Mouse (Mus musculus) frontal cortex, postnatal 25 days (tissue): ENCODE results near the gene Usp7.
"Not testable (repeated sequence)": the region's sequence is repeated elsewhere in the genome, so short reads cannot be mapped to it uniquely, and the experiment has no call there.

Experiments used
- DNase-seq, 2 experiments: peaks; one replicate each; pipeline ENCODE4 v3.0.0; 2022; ENCODE audit warnings: low spot score in 2 of 2

The Usp7 gene

DNA sequence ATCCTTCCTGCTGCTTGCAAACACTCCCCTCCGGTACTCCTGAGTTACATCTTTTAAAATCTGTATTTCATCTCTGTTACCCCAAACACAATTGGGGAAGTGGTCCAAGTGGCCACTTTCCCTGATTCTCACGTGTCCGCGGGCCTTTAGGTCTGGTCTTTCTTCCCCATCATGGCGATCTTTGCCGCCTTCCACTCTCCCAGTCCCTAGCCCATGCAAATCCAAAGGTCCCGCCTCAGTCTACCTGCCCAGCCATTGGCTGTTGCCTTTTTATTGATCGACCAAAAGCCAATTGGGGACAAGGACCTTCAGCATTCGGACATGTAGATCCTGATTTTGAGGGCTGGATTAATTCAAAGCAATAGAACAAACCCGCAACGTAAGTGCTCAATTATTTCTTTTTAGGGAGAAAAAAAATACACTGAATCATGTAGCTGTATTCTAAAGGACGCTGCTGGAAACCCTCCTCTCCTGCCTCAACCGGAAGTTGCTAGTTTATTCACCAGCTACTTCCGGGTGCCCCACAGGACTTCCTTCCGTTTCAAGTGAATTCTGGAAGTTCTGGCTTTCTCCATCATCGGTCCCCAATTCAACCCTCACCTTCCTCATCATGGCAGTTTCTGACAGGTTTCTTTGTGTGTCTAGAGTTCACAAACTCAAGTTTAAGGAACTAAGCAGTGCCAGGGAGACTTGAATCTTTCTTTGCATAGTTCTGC lies 8.8 kb downstream of the Usp7 start:
- DNase-seq, result no peak

GRCm38 (mm10) chr16:8781660-8782059 lies 10.4 kb downstream of the Usp7 start:
- DNase-seq, result no peak

GRCm38 (mm10) chr16:8781191-8781590 lies 10.9 kb downstream of the Usp7 start:
- DNase-seq, result no peak

DNA sequence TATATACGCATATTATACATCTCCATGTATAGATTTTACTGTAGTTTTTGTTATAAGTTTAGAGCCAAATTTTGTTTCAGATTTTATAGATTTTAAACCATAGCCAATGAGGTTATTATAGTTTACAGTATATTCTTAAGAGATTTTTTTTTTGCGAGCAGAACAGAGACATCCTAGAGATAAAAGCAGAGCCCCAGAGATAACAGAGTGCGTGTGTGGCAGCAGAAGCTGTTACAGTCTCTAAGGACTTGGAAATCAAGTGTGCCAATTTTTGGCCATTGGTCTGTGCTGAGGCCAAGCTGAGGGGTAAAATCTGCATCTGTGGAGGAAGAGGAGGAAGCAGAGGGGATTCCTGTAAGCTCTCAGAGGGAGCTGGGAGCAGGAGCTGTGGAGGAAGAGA lies 11.9 kb downstream of the Usp7 start:
- DNase-seq, result no peak

- DNase-seq, result no peak
Observed at GRCm38 (mm10) chr16:8778697-8779096, 13.4 kb downstream of the Usp7 start.

GRCm38 (mm10) chr16:8777202-8777601 lies 14.9 kb downstream of the Usp7 start:
- no peak for DNase-seq

DNA sequence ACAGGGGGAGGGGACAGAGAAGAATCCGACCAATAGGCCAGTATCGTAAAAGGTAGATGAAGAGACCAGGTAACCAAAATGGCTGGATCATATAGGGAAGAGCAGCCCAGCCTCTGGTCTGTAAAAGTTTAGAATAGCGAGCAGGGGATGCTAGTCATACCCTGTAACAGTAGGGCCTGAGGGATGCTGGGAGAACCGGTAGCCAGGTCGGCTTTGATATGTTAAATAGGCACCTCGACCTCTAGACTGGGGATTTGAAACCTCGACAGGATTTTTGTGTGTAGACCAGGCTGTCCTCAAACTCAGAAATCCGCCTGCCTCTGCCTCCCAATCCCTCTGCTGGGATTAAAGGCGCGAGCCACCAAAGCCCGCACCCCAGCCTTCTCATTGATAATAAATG lies 15.5 kb downstream of the Usp7 start:
- no peak for DNase-seq

DNA sequence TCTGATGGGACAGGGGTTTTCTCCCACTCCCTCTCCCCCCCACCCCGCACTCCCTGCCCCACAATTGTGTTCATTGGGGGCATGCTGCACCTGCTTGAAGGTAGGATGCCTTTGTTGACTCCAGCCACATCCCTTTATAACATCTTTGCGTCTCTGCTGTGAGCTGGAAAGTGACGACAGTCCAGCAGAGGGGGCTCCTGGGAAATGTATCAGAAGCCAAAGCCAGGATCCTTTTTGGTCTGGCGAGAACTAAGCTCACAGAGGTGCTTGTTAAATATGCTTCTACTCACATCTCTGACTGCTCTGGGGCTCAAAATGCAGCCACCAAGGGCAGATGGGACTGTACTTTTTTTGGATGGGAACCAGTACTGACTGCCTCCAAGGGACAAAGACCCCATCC lies 21.0 kb downstream of the Usp7 start:
- no peak for DNase-seq

GRCm38 (mm10) chr16:8770342-8770741 lies 21.8 kb downstream of the Usp7 start:
- not testable (repeated sequence) for DNase-seq

DNA sequence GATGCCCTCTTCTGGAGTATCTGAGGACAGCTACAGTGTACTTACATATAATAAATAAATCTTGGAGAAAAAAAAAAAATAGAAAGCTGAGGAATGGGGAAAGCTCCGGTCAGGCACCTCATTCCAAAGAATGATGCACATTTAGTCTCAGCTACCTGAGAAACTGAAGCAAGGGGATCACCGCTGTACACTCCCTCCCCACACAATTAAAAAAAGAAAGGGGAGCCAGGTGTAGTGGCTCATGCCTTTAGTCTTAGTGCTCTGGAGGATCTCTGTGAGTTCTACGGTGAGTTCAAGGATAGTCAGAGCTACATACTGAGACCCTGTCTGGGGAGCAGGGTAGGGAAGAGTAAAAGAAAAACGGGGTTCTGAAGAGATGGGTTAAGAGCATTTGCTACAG lies 22.6 kb downstream of the Usp7 start:
- DNase-seq, result no peak

GRCm38 (mm10) chr16:8769065-8769464 lies 23.0 kb downstream of the Usp7 start:
- peak; percentile 28 to 36 for DNase-seq

DNA sequence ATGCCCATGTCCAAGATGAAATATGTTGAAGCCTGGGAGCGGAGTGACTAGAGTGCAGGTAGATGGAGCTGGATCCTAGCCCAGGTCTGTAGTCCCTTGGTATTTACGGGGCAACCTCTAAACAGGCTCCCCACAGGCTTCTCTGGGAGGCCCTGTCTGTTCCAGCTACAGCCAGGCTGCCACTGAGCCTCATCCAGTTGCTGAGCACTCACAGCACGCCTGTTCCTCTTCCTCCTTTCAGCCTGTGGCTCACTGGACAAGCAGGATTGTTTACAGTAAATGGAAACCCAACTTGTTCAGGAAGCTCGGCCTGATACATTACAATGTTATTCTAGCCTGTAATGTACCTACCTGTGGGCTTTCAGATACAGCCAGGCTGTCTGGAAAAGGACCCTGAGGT lies 23.5 kb downstream of the Usp7 start:
- DNase-seq, result no peak

GRCm38 (mm10) chr16:8768071-8768470 lies 24.0 kb downstream of the Usp7 start:
- DNase-seq, result no peak

- DNase-seq, result no peak
Observed at GRCm38 (mm10) chr16:8767133-8768052, 24.7 kb downstream of the Usp7 start.

DNA sequence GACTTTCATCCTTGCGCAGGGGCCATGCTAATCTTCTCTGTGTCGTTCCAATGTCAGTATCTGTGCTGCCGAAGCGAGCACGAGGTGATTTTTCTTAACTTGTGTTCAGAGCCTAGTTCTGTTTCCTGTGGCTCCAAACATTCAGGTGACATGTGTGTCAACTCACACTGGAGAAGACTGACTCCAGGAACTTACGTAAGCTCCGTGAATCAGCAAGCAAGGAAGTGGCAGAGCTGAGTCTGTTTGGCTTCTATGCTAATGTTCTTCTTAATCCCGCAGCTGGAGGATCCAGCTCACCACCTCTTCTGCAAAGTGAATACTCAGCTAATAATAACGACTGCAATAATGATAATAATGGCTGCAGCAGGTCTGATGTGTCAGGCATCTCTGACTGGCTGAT lies 25.9 kb downstream of the Usp7 start:
- no peak for DNase-seq

- no peak for DNase-seq
Observed at GRCm38 (mm10) chr16:8764124-8764907, 27.8 kb downstream of the Usp7 start.

DNA sequence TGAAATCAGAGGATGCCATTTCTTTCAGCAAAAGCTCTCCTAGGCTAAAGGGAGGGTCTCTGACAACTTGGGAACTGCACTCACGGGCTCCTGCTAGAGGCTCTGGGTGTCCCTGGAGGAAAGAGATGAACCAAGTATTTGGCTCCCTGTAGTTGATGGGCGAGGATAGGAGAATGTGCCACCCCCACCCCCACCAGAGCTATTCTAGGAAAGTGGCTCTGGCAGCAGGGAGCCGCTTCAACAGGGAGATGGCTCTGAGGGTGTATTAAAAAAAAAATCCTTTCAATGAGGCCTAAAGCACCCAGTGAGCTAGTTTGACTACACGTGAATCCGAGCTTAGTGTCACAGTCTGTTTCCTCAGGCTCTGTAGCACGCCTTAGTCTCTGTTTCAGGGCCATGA lies 29.1 kb downstream of the Usp7 start:
- peak in 1 of 2 experiments; percentile 21 for DNase-seq

DNA sequence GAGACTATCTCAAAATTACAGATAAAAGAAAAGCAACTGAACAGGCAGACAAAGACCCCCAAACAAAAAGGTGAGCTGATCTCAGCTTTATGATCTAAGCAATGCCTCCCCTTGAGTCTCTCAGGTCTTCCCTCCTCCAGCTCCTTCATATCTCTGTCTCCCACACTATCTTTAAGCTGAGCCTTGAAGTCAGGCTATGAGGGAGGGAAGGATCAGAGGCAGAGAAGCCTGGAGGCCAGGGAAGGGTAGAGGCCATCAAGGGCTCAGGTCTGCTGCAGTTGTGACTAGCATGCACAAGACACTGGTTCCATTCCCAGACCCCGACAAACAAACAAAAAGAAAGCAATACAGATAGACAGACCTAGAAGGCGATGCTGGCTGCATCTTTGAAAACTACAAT lies 30.2 kb downstream of the Usp7 start:
- DNase-seq, result no peak

DNA sequence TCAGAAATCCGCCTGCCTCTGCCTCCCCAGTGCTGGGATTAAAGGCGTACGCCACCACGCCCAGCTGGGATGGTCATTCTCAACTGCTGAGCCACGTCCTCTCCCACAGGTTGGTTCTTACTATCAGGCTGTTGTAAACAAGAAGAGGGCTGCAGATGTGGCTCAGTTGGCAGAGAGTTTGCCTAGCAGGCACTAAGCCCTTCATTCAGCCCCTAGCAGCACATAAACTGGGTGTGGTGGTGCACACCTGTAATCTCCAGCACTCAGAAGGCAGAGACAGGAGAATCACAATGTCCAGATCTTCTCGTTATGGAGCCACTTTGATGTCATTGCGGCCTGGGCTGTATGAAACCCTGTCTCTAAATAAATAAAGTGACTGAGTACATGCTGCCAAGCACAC lies 31.1 kb downstream of the Usp7 start:
- no peak for DNase-seq

- no peak for DNase-seq
Observed at GRCm38 (mm10) chr16:8758979-8759378, 33.1 kb downstream of the Usp7 start.

DNA sequence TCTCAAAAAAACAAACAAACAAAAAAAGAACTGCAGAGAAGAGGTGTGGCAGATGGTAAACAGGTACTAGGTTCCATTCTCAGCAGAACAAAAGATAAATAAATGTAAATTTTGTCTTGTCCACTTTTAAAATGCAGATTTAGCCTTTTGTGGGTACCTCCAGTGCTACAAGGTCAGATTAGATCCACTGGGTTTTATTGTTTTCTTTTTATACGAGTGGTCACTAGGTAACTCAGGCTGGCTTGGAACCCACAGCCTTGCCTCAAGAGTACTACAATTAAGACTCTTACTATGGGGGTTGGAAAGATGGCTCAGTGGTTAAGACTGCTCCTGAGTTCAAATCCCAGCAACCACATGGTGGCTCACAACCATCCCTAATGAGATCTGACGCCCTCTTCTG lies 33.9 kb downstream of the Usp7 start:
- DNase-seq, result no peak

DNA sequence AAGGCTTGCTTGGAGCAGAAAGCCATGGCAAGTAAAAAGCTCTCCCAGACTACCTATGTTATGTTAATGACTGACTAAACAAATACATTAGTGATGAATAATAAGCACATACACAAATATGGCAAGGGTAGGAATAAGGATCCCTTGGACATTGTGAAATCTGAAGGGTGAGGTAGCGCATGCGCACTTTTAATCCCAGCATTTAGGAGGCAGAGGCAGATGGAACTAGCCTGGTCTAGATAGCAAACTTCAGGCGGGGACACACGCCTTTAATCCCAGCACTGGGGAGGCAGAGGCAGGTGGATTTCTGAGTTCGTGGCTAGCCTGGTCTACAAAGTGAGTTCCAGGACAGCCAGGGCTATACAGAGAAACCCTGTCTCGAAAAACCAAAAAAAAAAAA lies 34.5 kb downstream of the Usp7 start:
- not testable (repeated sequence) for DNase-seq
